Mouse (Mus musculus) E14TG2a.4 (cell line): ENCODE results near the gene Notch2.

ENCODE experiments used
- CTCF ChIP-seq: conservative IDR thresholded peaks from 2 replicates; pipeline ENCODE4 v1.5.1; 2014; ENCODE audit warnings: low read length
- NANOG ChIP-seq: IDR thresholded peaks from 2 replicates; pipeline ENCODE4 v1.6.1; 2014; ENCODE audit warnings: borderline replicate concordance, low read length, mixed read lengths
- POU5F1 ChIP-seq: IDR thresholded peaks from 2 replicates; pipeline ENCODE4 v1.6.1; 2014; ENCODE audit warnings: low read length, borderline replicate concordance

- TF ChIP-seq CTCF (no peak), NANOG (no peak), POU5F1 (no peak)
These were observed 174.4 kb downstream of the Notch2 start for GRCm38 (mm10) chr3:98187777-98188176.
